Mouse (Mus musculus) Muller cell, postnatal 12 days (primary cell): ENCODE measurements at regions not wholly inside any gene's neighbourhood (a gene's known extent, or its start where the extent isn't known, plus 50 kb on each side); places are given as distances from the start of the nearest gene placed in this dataset.

ENCODE experiments used
- DNase-seq: peaks from one replicate; pipeline ENCODE4 v3.0.0-alpha.2; 2015; ENCODE audit errors: inconsistent ontology term

- no peak for DNase-seq
Observed at GRCm38 (mm10) chr12:61307396-61307795, 215.6 kb upstream of the Lrfn5 start.

DNA sequence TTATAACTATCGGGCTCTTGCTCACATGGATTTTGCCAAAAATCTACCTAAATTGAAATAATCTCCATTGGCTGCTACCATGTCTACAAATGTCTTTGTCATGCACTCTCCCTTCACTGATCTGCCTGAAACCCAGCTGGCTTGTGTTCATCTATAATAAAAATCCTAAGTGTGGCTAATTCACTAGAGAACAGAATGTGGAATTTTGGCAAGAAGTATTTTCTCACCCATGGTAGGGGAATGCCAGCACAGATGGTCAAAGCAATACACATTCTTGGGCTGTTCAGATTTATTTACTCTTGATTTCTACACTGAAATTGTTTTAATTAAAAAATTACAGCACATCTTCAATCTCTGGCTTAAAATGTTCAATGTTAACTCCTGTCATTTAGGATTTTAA is 200.8 kb upstream of the Lrfn5 start:
- DNase-seq, result peak; percentile 56

GRCm38 (mm10) chr12:61332164-61332563 is 190.8 kb upstream of the Lrfn5 start:
- DNase-seq, result no peak
